Mouse (Mus musculus) ES-E14 (cell line): ENCODE results near the gene Rfx4. TPM values are rescaled to one million over a fixed set of nuclear protein-coding genes. Genes with fewer than 3 reads are reported as not detected.

Experiments used
- DNase-seq: peaks from one replicate; pipeline ENCODE4 v3.0.0-alpha.2; 2013; ENCODE audit warnings: low read depth, low spot score
- H3K27ac ChIP-seq: 2 replicates; pipeline ENCODE4 v1.5.1; 2012; ENCODE audit warnings: low read depth, mild to moderate bottlenecking, low read length, moderate library complexity, mixed read lengths; ENCODE audit not compliant: poor library complexity, insufficient read depth, severe bottlenecking
- H3K36me3 ChIP-seq: 2 replicates; pipeline ENCODE4 v1.6.1; 2012; ENCODE audit warnings: mild to moderate bottlenecking, low read length, moderate library complexity, mixed read lengths; ENCODE audit not compliant: control insufficient read depth, poor library complexity, insufficient read depth, severe bottlenecking
- H3K4me1 ChIP-seq, 2 experiments: fragments of 150-350 bp in 1 of 2; sonication (generic) in 1 of 2; 2 replicates each; pipeline ENCODE4 v1.6.1; 2012; ENCODE audit warnings: low read length in 2 of 2, mild to moderate bottlenecking in 1 of 2, mixed read lengths in 1 of 2; ENCODE audit not compliant: control insufficient read depth in 2 of 2, insufficient read depth in 2 of 2, poor library complexity in 1 of 2
- H3K4me3 ChIP-seq, 2 experiments: fragments of 150-350 bp in 1 of 2; sonication (generic) in 1 of 2; 2 replicates each; pipeline ENCODE4 v1.5.1; 2012; ENCODE audit warnings: low read length in 2 of 2, low read depth in 1 of 2, mild to moderate bottlenecking in 1 of 2, mixed read lengths in 1 of 2; ENCODE audit not compliant: insufficient read depth in 1 of 2, poor library complexity in 1 of 2, severe bottlenecking in 1 of 2
- H3K9ac ChIP-seq: 2 replicates; pipeline ENCODE4 v1.6.1; 2012; ENCODE audit warnings: low read depth, mild to moderate bottlenecking, low read length, mixed read lengths; ENCODE audit not compliant: poor library complexity, insufficient read depth, severe bottlenecking
- H3K9me3 ChIP-seq: fragments of 150-350 bp; sonication (generic); 2 replicates; pipeline ENCODE4 v1.6.1; 2012; ENCODE audit warnings: low read depth, mild to moderate bottlenecking, low read length; ENCODE audit not compliant: control insufficient read depth, insufficient read depth
- CHD2 ChIP-seq: IDR thresholded peaks from 2 replicates; pipeline ENCODE4 v1.6.1; 2014; ENCODE audit warnings: mild to moderate bottlenecking, low read depth, low read length, inconsistent platforms
- HCFC1 ChIP-seq: IDR thresholded peaks from 2 replicates; pipeline ENCODE4 v1.6.1; 2012; ENCODE audit warnings: low read length, inconsistent platforms, borderline replicate concordance; ENCODE audit not compliant: insufficient read depth
- MAFK ChIP-seq: IDR thresholded peaks from 2 replicates; pipeline ENCODE4 v1.6.1; 2014; ENCODE audit warnings: mild to moderate bottlenecking, low read depth, low read length, inconsistent platforms; ENCODE audit not compliant: insufficient read depth
- ZC3H11A ChIP-seq: IDR thresholded peaks from 2 replicates; pipeline ENCODE4 v1.6.1; 2012; ENCODE audit warnings: low read depth, mild to moderate bottlenecking, inconsistent platforms, low read length, borderline replicate concordance
- ZNF384 ChIP-seq: IDR thresholded peaks from 2 replicates; pipeline ENCODE4 v1.6.1; 2012; ENCODE audit warnings: low read depth, low read length, inconsistent platforms
- in situ Hi-C, 2 experiments: fragments of 600-800 bp; cut with MboI; formaldehyde crosslinking; loops; one replicate each; pipeline ENCODE4 v1.15.1; 2025; ENCODE audit warnings: low sequenced_read_pairs in 2 of 2, inconsistent platforms in 1 of 2; ENCODE audit not compliant: unreplicated experiment in 2 of 2
- total RNA-seq: library from RNA; depleted of rRNA; stranded (reverse); fragments of 300-350 nt; gene quantifications from 2 replicates; pipeline ENCODE4 v1.2.3, GENCODE M21; 2012

Rfx4 gene
- total RNA-seq, 1 experiment = 0.85 TPM

DNA sequence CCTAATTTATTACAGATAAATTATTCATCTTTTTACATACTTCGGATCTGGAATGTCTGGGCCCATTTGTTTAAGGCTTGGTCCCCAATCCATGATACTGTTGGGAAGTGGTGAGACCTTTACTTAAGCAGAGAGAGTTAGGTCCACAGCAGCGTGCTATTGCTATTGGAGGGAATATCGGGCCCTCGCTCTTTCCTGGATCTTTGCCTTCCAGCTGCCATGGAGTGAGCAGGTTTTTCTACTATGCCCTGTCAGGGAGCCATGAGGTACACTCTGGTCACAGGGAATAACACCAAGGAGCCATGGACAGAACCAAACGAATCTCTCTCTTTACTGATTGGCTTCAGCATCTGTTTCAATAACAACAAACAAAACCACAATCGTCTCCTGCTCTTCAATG, 159.6 kb downstream of the Rfx4 start:
- no peak for TF ChIP-seq HCFC1
- no peak for TF ChIP-seq ZNF384
- TF ChIP-seq ZC3H11A = no peak
- TF ChIP-seq CHD2 = no peak
- TF ChIP-seq MAFK = no peak
- no peak overlapping the region for H3K9ac ChIP-seq
- H3K27ac ChIP-seq = no peak overlapping the region
- H3K36me3 ChIP-seq = no peaks in the 10 kb centered on the region
- H3K4me3 ChIP-seq = no peak overlapping the region
- H3K9me3 ChIP-seq = no peaks in the 10 kb centered on the region
- H3K4me1 ChIP-seq = peaks cover 5 to 12% of the 10 kb centered on the region in 2 experiments; a peak in 3 of 4 replicates
- no peak for DNase-seq
- in situ Hi-C loops = no loop called here

DNA sequence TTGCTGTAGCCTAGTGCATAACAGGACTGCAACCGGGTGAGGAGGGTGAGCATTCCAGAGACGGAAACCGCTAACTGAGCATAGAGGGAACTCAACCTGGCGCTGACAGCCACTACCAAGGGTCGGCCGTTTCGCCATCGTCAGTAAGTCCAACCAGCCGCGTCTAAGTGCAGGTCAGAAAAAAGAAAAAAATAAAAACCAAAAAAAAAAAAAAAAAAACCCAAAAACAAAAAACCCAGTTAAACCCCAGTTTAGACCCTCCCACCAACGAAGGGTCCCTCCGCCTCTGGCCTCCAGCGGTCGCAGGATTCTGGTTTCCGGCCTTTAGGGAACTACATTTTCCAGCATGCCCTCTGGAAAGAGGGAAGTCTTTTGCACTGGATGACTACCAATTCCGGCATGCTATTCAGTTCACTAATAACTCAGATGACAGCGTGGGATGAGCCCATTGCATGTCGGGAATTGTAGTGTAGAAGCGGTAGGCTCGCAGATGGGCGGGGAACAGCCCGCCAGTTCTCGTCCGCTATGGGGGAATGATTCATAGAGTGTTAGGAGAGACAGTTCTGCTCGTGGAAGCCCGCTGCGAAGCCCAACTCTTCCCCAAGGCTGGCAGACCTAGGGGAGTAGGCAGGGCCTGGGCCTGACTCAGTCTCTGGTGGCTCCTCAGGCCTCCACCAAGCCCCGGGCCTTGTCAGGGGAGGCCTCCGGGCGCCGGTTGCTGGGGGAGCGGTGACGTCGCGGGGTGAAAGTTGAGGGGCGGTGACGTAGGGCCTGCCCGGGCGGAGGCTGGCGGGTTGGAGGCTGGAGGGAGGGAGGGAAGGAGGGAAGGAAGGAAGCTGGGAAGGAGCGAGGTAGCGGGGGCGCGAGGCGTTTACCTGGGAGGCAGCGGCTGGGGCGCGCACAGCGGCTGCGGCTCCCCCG, 161.2 kb downstream of the Rfx4 start, which contains the start of gene Ric8b:
Ric8b (plus strand) TSS at position 807 of the 921 bp plus-strand sequence.
- in situ Hi-C loops = no loop called here
- DNase-seq = peak; percentile 93
- peaks cover 4 to 5% of the 10 kb centered on the region in 2 experiments; a peak in 3 of 4 replicates for H3K4me1 ChIP-seq
- TF ChIP-seq MAFK (no peak), HCFC1 (peak; percentile 99), ZNF384 (peak; percentile 94), CHD2 (peak; percentile 51; the same call in 1 of the 2 replicates), ZC3H11A (no peak)
- peak within 1 kb of the TSS; percentile 73 to 95 for H3K4me3 ChIP-seq
- H3K9me3 ChIP-seq = no peaks in the 10 kb centered on the region
- H3K9ac ChIP-seq = peak within 1 kb of the TSS; percentile 88
- H3K27ac ChIP-seq = peak within 1 kb of the TSS; percentile 82
- no peaks in the 10 kb centered on the region for H3K36me3 ChIP-seq

DNA sequence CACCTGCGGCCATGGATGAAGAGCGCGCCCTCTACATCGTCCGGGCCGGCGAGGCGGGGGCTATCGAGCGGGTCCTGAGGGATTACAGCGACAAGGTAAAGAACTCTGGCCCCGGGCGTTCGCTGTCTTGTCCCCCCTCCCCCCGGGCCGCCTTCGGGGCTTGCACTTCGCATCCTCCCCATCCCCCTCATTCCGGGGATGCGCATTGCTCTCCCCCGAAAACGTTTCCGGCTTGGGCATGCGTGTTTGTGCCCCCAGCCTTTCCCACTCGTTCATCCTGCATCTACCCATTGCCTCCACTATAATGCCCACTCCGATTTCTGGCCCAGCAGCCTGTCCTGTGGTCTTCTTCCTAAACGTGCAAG, 161.9 kb downstream of the Rfx4 start:
- no peak for DNase-seq
- TF ChIP-seq MAFK = no peak
- no peak for TF ChIP-seq HCFC1
- TF ChIP-seq ZNF384 = no peak
- no peak for TF ChIP-seq CHD2
- TF ChIP-seq ZC3H11A = no peak
- peak overlapping the region; percentile 73 to 95 for H3K4me3 ChIP-seq
- peak overlapping the region; percentile 88 for H3K9ac ChIP-seq
- H3K4me1 ChIP-seq = peaks cover 2 to 3% of the 10 kb centered on the region in 2 experiments; a peak in 2 of 4 replicates
- in situ Hi-C loops = no loop called here
- peak overlapping the region; percentile 4; the same call in 1 of the 2 replicates for H3K27ac ChIP-seq
- no peaks in the 10 kb centered on the region for H3K9me3 ChIP-seq
- no peaks in the 10 kb centered on the region for H3K36me3 ChIP-seq

DNA sequence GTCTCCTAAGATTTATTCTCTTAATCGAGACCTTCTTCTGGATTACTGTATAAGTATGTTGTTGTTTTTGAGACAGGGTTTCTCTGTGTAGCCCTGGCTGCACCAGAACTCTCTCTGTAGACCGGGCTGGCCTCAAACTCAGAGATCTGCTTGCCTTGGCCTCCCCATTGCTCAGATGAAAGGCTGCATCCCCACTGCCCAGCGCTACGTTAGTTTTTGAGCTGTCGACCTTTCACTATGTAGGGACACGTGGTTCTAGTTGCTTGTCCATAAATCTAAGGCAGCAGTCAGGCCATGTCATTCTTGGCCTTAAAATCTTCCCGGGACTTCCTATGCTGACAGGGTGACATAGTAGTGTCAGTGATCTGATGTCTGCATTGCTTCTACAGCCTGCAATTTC, 170.5 kb downstream of the Rfx4 start:
- in situ Hi-C loops = no loop called here
- Histone ChIP-seq H3K9me3 (no peaks in the 10 kb centered on the region), H3K4me3 (no peak overlapping the region), H3K9ac (no peak overlapping the region), H3K36me3 (no peaks in the 10 kb centered on the region), H3K4me1 (peaks cover 0 to 3% of the 10 kb centered on the region in 2 experiments; a peak in 2 of 4 replicates), H3K27ac (no peak overlapping the region)
- DNase-seq = no peak
- TF ChIP-seq ZC3H11A = no peak
- TF ChIP-seq ZNF384 = no peak
- no peak for TF ChIP-seq MAFK
- TF ChIP-seq CHD2 = no peak
- TF ChIP-seq HCFC1 = no peak
